In genomic region chr2:50100364-50101151, GRCm38 (mm10) we compare ENCODE assay signal across 9 mouse cellular contexts. TPM values are rescaled to one million over a fixed set of nuclear protein-coding genes. Genes with fewer than 3 reads are reported as not detected.
DNase-seq lines count a peak whose midpoint lies in the region; ATAC-seq and TF ChIP-seq lines count a peak whose summit lies in the region.
"Had no signal": no experiment of that assay in that cellular context is flagged by ENCODE, and none has a peak within 500 bp of the region (broad histone marks: within the 10 kb centered on the region; RNA-seq: fewer than 3 reads in every experiment).

No protein-coding gene starts in this region.

- no peaks in the 10 kb centered on the region for H3K36me3 ChIP-seq in lung, postnatal 0 days (ENCODE audit: insufficient read depth, low read length)
- H3K36me3 ChIP-seq in hindbrain, embryonic 10.5 days, result no peaks in the 10 kb centered on the region
- H3K36me3 ChIP-seq in stomach, embryonic 14.5 days (ENCODE audit: control insufficient read depth, insufficient read depth, low read length), result no peaks in the 10 kb centered on the region
- H3K36me3 ChIP-seq: embryonic facial prominence, embryonic 12.5 days had no signal

- no peak overlapping the region for H3K4me2 ChIP-seq in lung, postnatal 0 days (replicated peaks; ENCODE audit: low read depth, low read length)
- no peak overlapping the region for H3K4me2 ChIP-seq in stomach, embryonic 14.5 days (replicated peaks; ENCODE audit: low read depth, low read length)
- H3K4me2 ChIP-seq: embryonic facial prominence, embryonic 12.5 days had no signal

- ATAC-seq in lung, postnatal 0 days, result no peak
- peak; percentile 81 for ATAC-seq in stomach, embryonic 14.5 days (ENCODE audit: insufficient number of reproducible peaks, insufficient read depth, low FRiP score, low read depth)
- ATAC-seq in activated CD4-positive, CD25-positive, alpha-beta regulatory T cell, adult 4 months, result no peak

- no peak overlapping the region for H3K27ac ChIP-seq in lung, postnatal 0 days (ENCODE audit: low read length)
- peak overlapping the region; percentile 67 for H3K27ac ChIP-seq in hindbrain, embryonic 10.5 days
- H3K27ac ChIP-seq in stomach, embryonic 14.5 days (ENCODE audit: low read length), result peak overlapping the region; percentile 77
- H3K27ac ChIP-seq: embryonic facial prominence, embryonic 12.5 days had no signal

- no peaks in the 10 kb centered on the region for H3K27me3 ChIP-seq in lung, postnatal 0 days (replicated peaks; ENCODE audit: insufficient read depth, low read length)
- H3K27me3 ChIP-seq in hindbrain, embryonic 10.5 days (ENCODE audit: insufficient read depth, poor library complexity, severe bottlenecking), result no peaks in the 10 kb centered on the region
- no peaks in the 10 kb centered on the region for H3K27me3 ChIP-seq in stomach, embryonic 14.5 days (ENCODE audit: control insufficient read depth, insufficient read depth, low read length)
- H3K27me3 ChIP-seq: embryonic facial prominence, embryonic 12.5 days had no signal

- H3K9ac ChIP-seq in lung, postnatal 0 days (replicated peaks; ENCODE audit: low read depth), result no peak overlapping the region
- H3K9ac ChIP-seq in stomach, embryonic 14.5 days (replicated peaks; ENCODE audit: low read depth, low read length), result no peak overlapping the region
- H3K9ac ChIP-seq: embryonic facial prominence, embryonic 12.5 days had no signal

- 29% methylated on average over 9 of the region's 9 CpGs for WGBS in lung, postnatal 0 days
- 35% methylated on average over 9 of the region's 9 CpGs for WGBS in hindbrain, embryonic 10.5 days
- 20% methylated on average over 9 of the region's 9 CpGs for WGBS in stomach, embryonic 14.5 days

- TF ChIP-seq CTCF in lung, postnatal 0 days (IDR thresholded peaks at IDR 0.05), result no peak

- H3K4me3 ChIP-seq in lung, postnatal 0 days (ENCODE audit: low read depth, low read length), result no peak overlapping the region
- no peak overlapping the region for H3K4me3 ChIP-seq in hindbrain, embryonic 10.5 days
- no peak overlapping the region for H3K4me3 ChIP-seq in stomach, embryonic 14.5 days (ENCODE audit: low read depth, low read length)
- H3K4me3 ChIP-seq: embryonic facial prominence, embryonic 12.5 days had no signal

- H3K4me1 ChIP-seq in lung, postnatal 0 days (ENCODE audit: insufficient read depth, low read depth, low read length), result no peaks in the 10 kb centered on the region
- peaks cover 21% of the 10 kb centered on the region for H3K4me1 ChIP-seq in hindbrain, embryonic 10.5 days (replicated peaks)
- H3K4me1 ChIP-seq in stomach, embryonic 14.5 days (ENCODE audit: control insufficient read depth, insufficient read depth, low read length), result peaks cover 10% of the 10 kb centered on the region

- TF ChIP-seq EP300 in lung, postnatal 0 days (IDR thresholded peaks at IDR 0.05), result no peak

- peak; percentile 3 for DNase-seq in lung, postnatal 25 days (ENCODE audit: low spot score)
- DNase-seq in lung, postnatal 0 days (ENCODE audit: low spot score), result no peak
- peak; percentile 34 for DNase-seq in hindbrain, embryonic 10.5 days (ENCODE audit: low spot score)
- DNase-seq in kidney, postnatal 36 days, result peak; percentile 14 to 29
- DNase-seq in B cell, adult 2 months, result no peak
- no peak for DNase-seq in adrenal gland, postnatal 25 days

- no peaks in the 10 kb centered on the region for H3K9me3 ChIP-seq in lung, postnatal 0 days (ENCODE audit: low read length)
- no peaks in the 10 kb centered on the region for H3K9me3 ChIP-seq in hindbrain, embryonic 10.5 days
- no peaks in the 10 kb centered on the region for H3K9me3 ChIP-seq in stomach, embryonic 14.5 days (ENCODE audit: control insufficient read depth, low read depth, low read length)
- H3K9me3 ChIP-seq: embryonic facial prominence, embryonic 12.5 days had no signal

RNA-seq across cellular contexts. Expression of gene Lypd6, which starts 34.3 kb away (rescaled TPM):
- polyA plus RNA-seq in lung, postnatal 0 days (2015; fragmentation: Nextera tagmentation; extraction: Ambion mirVana), result 0.78 and 1.1 TPM in 2 replicates
- polyA plus RNA-seq in hindbrain, embryonic 10.5 days (2016; fragmentation: Nextera tagmentation; extraction: Ambion mirVana), result 4.0 and 6.3 TPM in 2 replicates
- 28.6 and 31.2 TPM in 2 replicates for polyA plus RNA-seq in stomach, embryonic 14.5 days (2014; fragmentation: Nextera tagmentation; extraction: Ambion mirVana)
- polyA plus RNA-seq in activated CD4-positive, CD25-positive, alpha-beta regulatory T cell, adult 4 months (2017; shearing (Covaris generic)), result not detected
- 11.7 and 23.3 TPM in 2 replicates for total RNA-seq in adrenal gland, postnatal 25 days (2021)

Comparison
In these comparisons a context has a peak if more than half of its experiments do, and no peak if none do; other contexts are left out.
1. DNase-seq: peak in lung, postnatal 25 days (single experiment), hindbrain, embryonic 10.5 days (single experiment) and kidney, postnatal 36 days (2 of 2); none in lung, postnatal 0 days (single experiment), B cell, adult 2 months (0 of 2) and adrenal gland, postnatal 25 days (single experiment).